In genomic region chr8:61531944-61532795, GRCm38 (mm10) we compare ENCODE assay signal across 15 mouse cellular contexts. TPM values are rescaled to one million over a fixed set of nuclear protein-coding genes. Genes with fewer than 3 reads are reported as not detected.
DNase-seq lines count a peak whose midpoint lies in the region; ATAC-seq and TF ChIP-seq lines count a peak whose summit lies in the region.
"Had no signal": no experiment of that assay in that cellular context is flagged by ENCODE, and none has a peak within 500 bp of the region (broad histone marks: within the 10 kb centered on the region; RNA-seq: fewer than 3 reads in every experiment).

No protein-coding gene starts in this region.

- H3K4me1 ChIP-seq in lung, embryonic 14.5 days (ENCODE audit: insufficient read depth), result no peaks in the 10 kb centered on the region
- 0 out of 4 replicates have a peak, but pooled peaks cover 0 to 6% of the 10 kb centered on the region in 2 experiments for H3K4me1 ChIP-seq in liver, embryonic 14.5 days (replicated peaks; ENCODE audit: control insufficient read depth in 2 of 2, insufficient read depth in 2 of 2, low read length in 1 of 2)
- H3K4me1 ChIP-seq in forebrain, embryonic 16.5 days (replicated peaks; ENCODE audit: control insufficient read depth, insufficient read depth, low read length), result no peaks in the 10 kb centered on the region
- H3K4me1 ChIP-seq: midbrain, embryonic 15.5 days; stomach, embryonic 15.5 days had no signal

- WGBS in lung, embryonic 14.5 days, result 69% methylated on average over 22 of the region's 22 CpGs
- WGBS in liver, embryonic 14.5 days (ENCODE audit: insufficient replicate concordance), result 61% methylated on average over 22 of the region's 22 CpGs
- WGBS in forebrain, embryonic 16.5 days, result 76% methylated on average over 22 of the region's 22 CpGs

- H3K9ac ChIP-seq in lung, embryonic 14.5 days, result no peak overlapping the region
- H3K9ac ChIP-seq in liver, embryonic 14.5 days (replicated peaks), result no peak overlapping the region
- H3K9ac ChIP-seq in forebrain, embryonic 16.5 days (replicated peaks; ENCODE audit: low read depth, low read length), result no peak overlapping the region
- H3K9ac ChIP-seq: embryonic facial prominence, embryonic 12.5 days; midbrain, embryonic 15.5 days; stomach, embryonic 15.5 days had no signal

- H3K4me2 ChIP-seq in lung, embryonic 14.5 days, result no peak overlapping the region
- H3K4me2 ChIP-seq in liver, embryonic 14.5 days (ENCODE audit: low read depth), result no peak overlapping the region
- no peak overlapping the region for H3K4me2 ChIP-seq in forebrain, embryonic 16.5 days (ENCODE audit: low read length)
- H3K4me2 ChIP-seq: embryonic facial prominence, embryonic 12.5 days; midbrain, embryonic 15.5 days; stomach, embryonic 15.5 days had no signal

- TF ChIP-seq CTCF in lung, embryonic 14.5 days (IDR thresholded peaks at IDR 0.05; ENCODE audit: low read depth), result peak; percentile 49
- peak; percentile 41 for TF ChIP-seq CTCF in liver, embryonic 14.5 days (IDR thresholded peaks at IDR 0.05; ENCODE audit: low read depth)

- no peaks in the 10 kb centered on the region for H3K9me3 ChIP-seq in lung, embryonic 14.5 days (ENCODE audit: low read depth, low read length)
- H3K9me3 ChIP-seq in liver, embryonic 14.5 days (ENCODE audit: control insufficient read depth, low read length), result no peaks in the 10 kb centered on the region
- H3K9me3 ChIP-seq in forebrain, embryonic 16.5 days (ENCODE audit: control insufficient read depth, low read length), result no peaks in the 10 kb centered on the region
- H3K9me3 ChIP-seq: embryonic facial prominence, embryonic 12.5 days; midbrain, embryonic 15.5 days; stomach, embryonic 15.5 days had no signal

- peak; percentile 92 for ATAC-seq in frontal cortex, adult (ENCODE audit: low TSS enrichment)
- ATAC-seq in lung, embryonic 14.5 days (ENCODE audit: insufficient read depth), result no peak
- ATAC-seq in liver, embryonic 14.5 days (ENCODE audit: insufficient read depth), result no peak
- ATAC-seq in forebrain, embryonic 16.5 days, result no peak
- ATAC-seq: activated CD4-positive, CD25-positive, alpha-beta regulatory T cell, adult 4 months; forebrain, embryonic 14.5 days; midbrain, embryonic 15.5 days had no signal

- peaks cover 68% of the 10 kb centered on the region for H3K36me3 ChIP-seq in lung, embryonic 14.5 days (ENCODE audit: insufficient read depth)
- H3K36me3 ChIP-seq in liver, embryonic 14.5 days (replicated peaks; ENCODE audit: control insufficient read depth, insufficient read depth, low read depth), result no peaks in the 10 kb centered on the region
- no peaks in the 10 kb centered on the region for H3K36me3 ChIP-seq in forebrain, embryonic 16.5 days (ENCODE audit: control insufficient read depth, insufficient read depth)
- H3K36me3 ChIP-seq: midbrain, embryonic 15.5 days had no signal

- H3K27me3 ChIP-seq in lung, embryonic 14.5 days (ENCODE audit: insufficient read depth, low read length), result no peaks in the 10 kb centered on the region
- H3K27me3 ChIP-seq in liver, embryonic 14.5 days (ENCODE audit: control insufficient read depth, insufficient read depth, low read length), result no peaks in the 10 kb centered on the region
- H3K27me3 ChIP-seq in forebrain, embryonic 16.5 days (replicated peaks; ENCODE audit: control insufficient read depth, insufficient read depth, low read length), result no peaks in the 10 kb centered on the region
- H3K27me3 ChIP-seq: embryonic facial prominence, embryonic 12.5 days; midbrain, embryonic 15.5 days; stomach, embryonic 15.5 days had no signal

- no peak overlapping the region for H3K4me3 ChIP-seq in lung, embryonic 14.5 days (ENCODE audit: low read depth, low read length)
- H3K4me3 ChIP-seq in liver, embryonic 14.5 days (ENCODE audit: insufficient read depth in 1 of 2, low read depth in 2 of 2, low read length in 2 of 2), result no peak overlapping the region
- H3K4me3 ChIP-seq in forebrain, embryonic 16.5 days (replicated peaks; ENCODE audit: low read length), result no peak overlapping the region
- H3K4me3 ChIP-seq: embryonic facial prominence, embryonic 12.5 days; midbrain, embryonic 15.5 days; stomach, embryonic 15.5 days had no signal

- no peak for TF ChIP-seq EP300 in liver, embryonic 14.5 days (IDR thresholded peaks at IDR 0.05; ENCODE audit: low read depth)

- no peak overlapping the region for H3K27ac ChIP-seq in lung, embryonic 14.5 days (ENCODE audit: low read depth)
- H3K27ac ChIP-seq in liver, embryonic 14.5 days, result no peak overlapping the region
- no peak overlapping the region for H3K27ac ChIP-seq in forebrain, embryonic 16.5 days (ENCODE audit: low read length)
- H3K27ac ChIP-seq: embryonic facial prominence, embryonic 12.5 days; midbrain, embryonic 15.5 days; stomach, embryonic 15.5 days had no signal

- DNase-seq in frontal cortex, postnatal 25 days (ENCODE audit: low spot score in 2 of 2), result no peak
- DNase-seq in lung, embryonic 14.5 days, result peak; percentile 35
- no peak for DNase-seq in lung, postnatal 4 days
- DNase-seq in ZHBTc4 (ENCODE audit: low read depth, low spot score), result peak; percentile 77
- no peak for DNase-seq in liver, embryonic 14.5 days (ENCODE audit: low read depth in 3 of 3, low spot score in 3 of 3)
- DNase-seq in spleen, postnatal 10 days (ENCODE audit: low spot score in 2 of 2), result no peak
- DNase-seq: cerebellum, adult 11-12 months; right cerebral cortex, postnatal 14 days had no signal

RNA-seq across cellular contexts. Expression of gene Cbr4, which starts 44.6 kb away (rescaled TPM):
- 26.4 and 31.6 TPM in 2 replicates for polyA plus RNA-seq in lung, embryonic 14.5 days (2014; fragmentation: Nextera tagmentation; extraction: Ambion mirVana)
- 3.1 and 7.8 TPM in 2 replicates for polyA plus RNA-seq in liver, embryonic 14.5 days (2012; rRNA removed)
- 25.5 and 28.1 TPM in 2 replicates for polyA plus RNA-seq in liver, embryonic 14.5 days (2014; fragmentation: Nextera tagmentation; extraction: Ambion mirVana)
- 19.6 and 22.1 TPM in 2 replicates for polyA plus RNA-seq in forebrain, embryonic 16.5 days (2015; fragmentation: Nextera tagmentation; extraction: Ambion mirVana)

Comparison
In these comparisons a context has a peak if more than half of its experiments do, and no peak if none do; other contexts are left out.
1. DNase-seq: peak in lung, embryonic 14.5 days (single experiment) and ZHBTc4 (single experiment); none in frontal cortex, postnatal 25 days (0 of 2), lung, postnatal 4 days (0 of 2), liver, embryonic 14.5 days (0 of 3) and spleen, postnatal 10 days (0 of 2).